Mouse (Mus musculus) spleen, adult 2 months (tissue): ENCODE results near the gene Strip1. TPM values are rescaled to one million over a fixed set of nuclear protein-coding genes. Genes with fewer than 3 reads are reported as not detected.

ENCODE experiments used
- DNase-seq, 2 experiments: peaks; one replicate each; pipeline versions ENCODE4 v3.0.0 to v3.0.0-alpha.2; 2012 to 2021; ENCODE audit warnings: low spot score in 2 of 2, low read depth in 1 of 2
- H3K27ac ChIP-seq: fragments of 200-500 bp; 2 replicates; pipeline ENCODE4 v1.5.1; 2012; ENCODE audit warnings: low read length, inconsistent platforms; ENCODE audit not compliant: insufficient read depth
- H3K27me3 ChIP-seq: fragments of 200-500 bp; 2 replicates; pipeline ENCODE4 v1.6.1; 2012; ENCODE audit warnings: mild to moderate bottlenecking, moderate library complexity, low read length, inconsistent platforms; ENCODE audit not compliant: control insufficient read depth, insufficient read depth
- H3K36me3 ChIP-seq: fragments of 200-500 bp; 2 replicates; pipeline ENCODE4 v1.6.1; 2012; ENCODE audit warnings: mild to moderate bottlenecking, low read length, inconsistent platforms; ENCODE audit not compliant: control insufficient read depth, insufficient read depth
- H3K4me1 ChIP-seq: fragments of 200-500 bp; 2 replicates; pipeline ENCODE4 v1.6.1; 2011; ENCODE audit warnings: inconsistent platforms; ENCODE audit not compliant: control insufficient read depth, insufficient read depth, insufficient read length
- H3K4me3 ChIP-seq: fragments of 200-500 bp; 2 replicates; pipeline ENCODE4 v1.5.1; 2011; ENCODE audit warnings: mild to moderate bottlenecking, inconsistent platforms; ENCODE audit not compliant: insufficient read depth, insufficient read length; ENCODE audit errors: extremely low read depth
- CTCF ChIP-seq: fragments of 200-500 bp; IDR thresholded peaks from 2 replicates; pipeline ENCODE4 v1.5.1; 2011; ENCODE audit warnings: mild to moderate bottlenecking, inconsistent platforms; ENCODE audit not compliant: insufficient read depth, insufficient read length, insufficient replicate concordance; ENCODE audit errors: extremely low read depth
- POLR2A ChIP-seq: fragments of 200-500 bp; IDR thresholded peaks from 2 replicates; pipeline ENCODE4 v1.6.1; 2011; ENCODE audit warnings: low read depth, low read length, inconsistent platforms
- WGBS: fragments of 180-500 bp; shearing (Covaris S2); methylation state at CpG from one replicate; pipeline ENCODE4 v1.1.7; 2018; 5-methylcytosine and 5-hydroxymethylcytosine counted together
- polyA plus RNA-seq: library from polyadenylated mRNA; depleted of rRNA; stranded (reverse); fragments of >200 nt; gene quantifications from 2 replicates; pipeline ENCODE4 v1.2.3, GENCODE M21; 2012

Gene Strip1
- polyA plus RNA-seq, 1 experiment = 36.0 TPM

GRCm38 (mm10) chr3:107582130-107582874 lies 49.2 kb downstream of the Strip1 start:
- 7% methylated on average over 18 of the region's 18 CpGs for WGBS

GRCm38 (mm10) chr3:107581103-107582010 lies 50.1 kb downstream of the Strip1 start:
- DNase-seq = no peak
- no peak overlapping the region for H3K4me3 ChIP-seq
- no peaks in the 10 kb centered on the region for H3K36me3 ChIP-seq
- TF ChIP-seq POLR2A = no peak
- no peak for TF ChIP-seq CTCF
- H3K27ac ChIP-seq = no peak overlapping the region
- H3K4me1 ChIP-seq = no peaks in the 10 kb centered on the region
- peaks cover 8% of the 10 kb centered on the region; the same call in 1 of the 2 replicates for H3K27me3 ChIP-seq
- 12% methylated on average over 15 of the region's 15 CpGs for WGBS

More at GRCm38 (mm10) chr3:107582130-107582874, 49.2 kb downstream of the Strip1 start:
- Histone ChIP-seq H3K27me3 (peaks cover 8% of the 10 kb centered on the region; the same call in 1 of the 2 replicates), H3K27ac (no peak overlapping the region), H3K4me1 (no peaks in the 10 kb centered on the region), H3K36me3 (no peaks in the 10 kb centered on the region), H3K4me3 (no peak overlapping the region)
- no peak for DNase-seq
- TF ChIP-seq POLR2A = no peak
- no peak for TF ChIP-seq CTCF

DNA sequence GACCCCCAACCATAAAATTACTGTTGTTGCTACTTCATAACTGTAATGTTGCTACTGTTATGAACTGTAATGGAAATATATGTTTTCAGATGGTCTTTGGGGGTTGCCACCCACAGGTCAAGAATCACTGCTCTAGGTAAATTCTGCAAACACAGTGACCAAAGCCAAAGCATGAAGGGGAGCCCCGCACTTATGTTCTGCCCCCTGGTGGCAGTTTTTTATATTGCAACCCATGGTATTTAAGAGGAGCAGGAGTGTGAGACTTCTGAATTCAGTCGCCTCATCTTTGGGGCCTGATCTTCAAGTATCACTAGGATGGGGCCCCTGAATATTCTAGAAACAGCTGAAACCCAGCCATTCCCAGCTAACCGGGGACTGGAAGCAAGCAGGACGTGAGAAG lies 52.0 kb downstream of the Strip1 start:
- Histone ChIP-seq H3K27me3 (peaks cover 6% of the 10 kb centered on the region; the same call in 1 of the 2 replicates), H3K36me3 (no peaks in the 10 kb centered on the region), H3K4me3 (no peak overlapping the region), H3K4me1 (no peaks in the 10 kb centered on the region), H3K27ac (no peak overlapping the region)
- 7% methylated on average over 4 of the region's 4 CpGs for WGBS
- DNase-seq = peak; percentile 7 to 33
- TF ChIP-seq CTCF = peak; percentile 18; the same call in 1 of the 2 replicates
- TF ChIP-seq POLR2A = no peak

DNA sequence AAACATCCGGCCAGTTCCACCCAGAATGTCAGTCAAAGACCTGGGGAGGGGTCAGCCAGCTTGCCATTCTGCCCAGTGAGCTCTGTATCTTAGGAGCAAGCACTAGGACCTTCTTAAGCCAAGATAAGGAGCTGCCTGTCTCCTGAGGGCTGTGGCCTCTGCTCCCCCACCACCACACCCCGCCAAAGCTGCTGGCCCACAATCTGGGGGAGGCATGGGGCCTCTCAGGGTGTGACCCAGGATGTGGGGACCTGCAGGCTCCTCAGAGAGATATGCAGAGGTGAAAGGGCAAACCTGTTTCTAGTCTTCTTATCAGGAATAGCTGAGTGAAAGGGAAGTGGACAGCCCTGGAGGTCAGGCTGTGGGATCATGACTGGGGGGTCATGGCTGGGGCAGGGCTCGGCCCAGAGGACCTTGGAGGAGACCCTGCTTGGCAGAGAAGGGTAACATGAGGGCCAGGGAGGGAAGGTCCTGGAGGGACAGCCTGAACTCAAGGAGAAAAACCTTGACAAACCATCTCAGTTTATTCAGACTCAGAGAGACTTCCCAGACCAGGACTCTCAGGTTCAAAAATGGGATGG lies 53.6 kb downstream of the Strip1 start:
- DNase-seq = no peak
- Histone ChIP-seq H3K4me3 (no peak overlapping the region), H3K36me3 (no peaks in the 10 kb centered on the region), H3K27me3 (peaks cover 6% of the 10 kb centered on the region; the same call in 1 of the 2 replicates), H3K4me1 (no peaks in the 10 kb centered on the region), H3K27ac (no peak overlapping the region)
- TF ChIP-seq CTCF = no peak
- TF ChIP-seq POLR2A = no peak
- WGBS = 46% methylated on average over 3 of the region's 3 CpGs

DNA sequence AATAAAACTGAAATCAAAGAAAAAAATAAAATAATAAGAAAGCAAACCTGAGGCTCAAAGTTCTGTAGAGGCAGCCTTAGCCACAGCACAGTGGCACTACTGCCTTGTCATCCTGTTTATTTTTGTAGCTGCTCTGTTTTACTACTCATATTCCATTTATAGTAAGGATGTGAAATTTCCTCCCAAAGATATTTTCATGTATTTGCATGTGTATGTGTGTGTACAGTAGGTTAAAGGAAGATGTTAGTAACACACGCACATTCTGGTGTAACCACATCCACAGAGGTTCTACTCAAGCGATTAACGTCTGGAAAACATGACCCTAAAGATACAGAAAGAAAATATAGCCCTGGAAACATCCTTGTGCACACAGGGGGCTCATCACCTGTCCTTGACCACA lies 54.7 kb downstream of the Strip1 start:
- 0 out of 2 replicates have a peak, but pooled peaks cover 4% of the 10 kb centered on the region for H3K27me3 ChIP-seq
- DNase-seq = no peak
- TF ChIP-seq POLR2A (no peak), CTCF (no peak)
- H3K36me3 ChIP-seq = no peaks in the 10 kb centered on the region
- no peak overlapping the region for H3K4me3 ChIP-seq
- H3K27ac ChIP-seq = no peak overlapping the region
- no peaks in the 10 kb centered on the region for H3K4me1 ChIP-seq
- 56% methylated on average over 3 of the region's 3 CpGs for WGBS

DNA sequence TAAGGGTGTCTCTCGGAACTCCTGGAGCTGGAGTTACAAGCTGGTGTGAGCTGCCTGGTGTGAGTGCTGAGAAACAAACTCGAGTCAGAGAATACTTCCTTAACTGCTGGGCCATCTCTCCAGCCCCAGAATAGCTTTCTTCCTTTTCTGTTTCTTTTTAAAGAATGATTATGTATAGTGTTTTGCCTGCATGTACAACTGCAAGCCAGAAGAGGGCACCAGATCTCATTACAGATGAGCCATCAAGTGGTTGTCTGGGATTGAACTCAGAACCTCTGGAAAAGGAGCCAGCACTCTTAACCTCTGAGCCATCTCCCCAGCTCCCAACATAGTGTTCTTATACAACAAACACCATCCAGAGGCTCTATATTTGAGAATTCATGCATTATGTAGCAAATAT lies 60.3 kb downstream of the Strip1 start:
- no peaks in the 10 kb centered on the region for H3K4me1 ChIP-seq
- no peaks in the 10 kb centered on the region for H3K27me3 ChIP-seq
- no peak for TF ChIP-seq CTCF
- H3K36me3 ChIP-seq = no peaks in the 10 kb centered on the region
- H3K4me3 ChIP-seq = no peak overlapping the region
- DNase-seq = no peak
- 50% methylated on average over 2 of the region's 2 CpGs for WGBS
- no peak overlapping the region for H3K27ac ChIP-seq
